Comparison of ENCODE assay signal across 17 mouse cellular contexts in genomic region chr12:39757975-39758374, GRCm38 (mm10).
DNase-seq lines count a peak whose midpoint lies in the region; TF ChIP-seq lines count a peak whose summit lies in the region.
"Had no signal": no experiment of that assay in that cellular context is flagged by ENCODE, and none has a peak within 500 bp of the region (broad histone marks: within the 10 kb centered on the region; RNA-seq: fewer than 3 reads in every experiment).

No protein-coding gene starts in this region.

- dilution Hi-C loops in CH12.LX (cut with MboI; ENCODE audit: extremely low pct_ligation_motif_present, extremely low pct_unique_long_range_greater_than_20kb, low sequenced_read_pairs) = no loop called here

- no peak overlapping the region for H3K27ac ChIP-seq in CH12.LX (ENCODE audit: insufficient read depth, low read depth)

- no peak overlapping the region for H3K4me3 ChIP-seq in CH12.LX (replicated peaks in 1 of 3; ENCODE audit: low read depth in 2 of 3, low read length in 2 of 3, poor library complexity in 1 of 3)

- no peaks in the 10 kb centered on the region for H3K36me3 ChIP-seq in CH12.LX (replicated peaks in 1 of 2; ENCODE audit: control insufficient read depth in 1 of 2, insufficient read depth in 1 of 2, low read length in 1 of 2)
- H3K36me3 ChIP-seq: G1E had no signal

- TF ChIP-seq POLR2A in CH12.LX (IDR thresholded peaks at IDR 0.05; ENCODE audit: low read depth, low read length) = no peak

- 0 out of 2 replicates have a peak, but pooled peaks have one; percentile 44 for TF ChIP-seq EP300 in CH12.LX (IDR thresholded peaks at IDR 0.05; ENCODE audit: low read length)

- H3K27me3 ChIP-seq in CH12.LX (replicated peaks) = no peaks in the 10 kb centered on the region
- H3K27me3 ChIP-seq: Patski had no signal

- no peaks in the 10 kb centered on the region for H3K9me3 ChIP-seq in CH12.LX (replicated peaks; ENCODE audit: low read length)
- H3K9me3 ChIP-seq: G1E had no signal

- in situ Hi-C loops in CH12.LX (cut with MboI; ENCODE audit: low pct_ligation_motif_present, low pct_unique_long_range_greater_than_20kb, low sequenced_read_pairs) = no loop called here

- TF ChIP-seq RAD21 in CH12.LX (IDR thresholded peaks at IDR 0.05; ENCODE audit: low read depth, low read length) = no peak

- peak; percentile 55 for DNase-seq in heart, adult 11 months
- no peak for DNase-seq in heart, postnatal 4 days
- no peak for DNase-seq in CH12.LX (ENCODE audit: extremely low read depth)
- no peak for DNase-seq in thymus, postnatal 36 days
- DNase-seq: adrenal gland, adult 2 months; adrenal gland, adult 8-10 months; adrenal gland, postnatal 10 days; adrenal gland, postnatal 14 days; adrenal gland, postnatal 25 days; adrenal gland, postnatal 36 days; B cell, adult 2 months; cerebellum, adult 11 months; cerebellum, adult 11-12 months; cerebellum, adult 18-20 months; cerebellum, adult 2 months had no signal

- H3K79me2 ChIP-seq in CH12.LX (replicated peaks; ENCODE audit: control insufficient read depth, extremely low read depth, insufficient read depth, poor library complexity, severe bottlenecking) = no peaks in the 10 kb centered on the region

- TF ChIP-seq CTCF in CH12.LX (conservative IDR thresholded peaks at IDR 0.05 in 1 of 2, IDR thresholded peaks at IDR 0.05 in 1 of 2; ENCODE audit: low read depth in 2 of 2, low read length in 2 of 2) = no peak

- H3K9ac ChIP-seq in CH12.LX (ENCODE audit: insufficient read depth, low read depth) = no peak overlapping the region; the same call in 1 of the 2 replicates

- no peak overlapping the region for H3K4me2 ChIP-seq in CH12.LX (ENCODE audit: insufficient read depth, low read depth, poor library complexity, severe bottlenecking)

- peaks cover 2 to 11% of the 10 kb centered on the region in 2 experiments; a peak in 2 of 4 replicates for H3K4me1 ChIP-seq in CH12.LX (ENCODE audit: control insufficient read depth in 1 of 2, insufficient read depth in 2 of 2)

TF ChIP-seq in CH12.LX, 34 proteins besides CTCF, POLR2A, EP300 and RAD21:
- TF ChIP-seq CHD1 (IDR thresholded peaks at IDR 0.05; ENCODE audit: low read depth, low read length) (peak; percentile 73; the same call in 1 of the 2 replicates), POLR2AphosphoS2 (IDR thresholded peaks at IDR 0.05; ENCODE audit: low read depth, low read length) (no peak)
